Mouse (Mus musculus) kidney, postnatal 36 days (tissue): ENCODE data around the gene Gm10229.
"Not testable (repeated sequence)": the region's sequence is repeated elsewhere in the genome, so short reads cannot be mapped to it uniquely, and the experiment has no call there.

ENCODE experiments used
- DNase-seq, 2 experiments: peaks; one replicate each; pipeline ENCODE4 v3.0.0; 2021 to 2022; ENCODE audit warnings: mixed read lengths in 2 of 2

Gm10229 gene

DNA sequence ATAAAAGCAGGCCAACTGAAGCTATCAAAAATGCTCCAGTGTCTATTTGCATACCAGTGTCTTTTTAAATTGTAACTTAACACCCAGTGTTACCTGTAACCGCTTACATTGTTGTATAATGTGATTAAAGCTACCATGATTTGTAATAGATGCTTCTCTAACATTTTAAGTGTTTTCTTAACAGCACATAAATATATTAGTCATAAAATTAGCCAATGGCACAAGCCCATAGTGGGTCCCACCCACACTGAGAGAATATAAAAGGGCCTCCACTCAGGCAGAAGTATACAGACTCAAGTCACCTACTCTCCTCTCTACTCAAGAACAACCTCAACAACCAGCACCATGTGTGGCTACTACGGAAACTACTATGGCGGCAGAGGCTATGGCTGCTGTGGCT, at the start of gene Gm10229:
Gene Gm10229, plus strand, starts transcription at position 301 of the 400 bp plus-strand sequence.
- DNase-seq = not testable (repeated sequence)

- DNase-seq = no peak
Observed at GRCm38 (mm10) chr16:89010659-89011058, 4.4 kb upstream of the Gm10229 start, which contains the start of gene Krtap22-2. Gene Krtap22-2, minus strand, starts transcription at chr16:89010759.

- DNase-seq = no peak
Observed at GRCm38 (mm10) chr16:89013973-89014372, 1.1 kb upstream of the Gm10229 start.

GRCm38 (mm10) chr16:89031399-89031798, 16.3 kb downstream of the Gm10229 start, which contains the start of gene Krtap6-1:
Gene Krtap6-1, plus strand, starts transcription at chr16:89031699.
- not testable (repeated sequence) for DNase-seq

GRCm38 (mm10) chr16:89041372-89041771, 26.3 kb downstream of the Gm10229 start, which contains the start of gene Gm10228:
Gene Gm10228, minus strand, starts transcription at chr16:89041472.
- not testable (repeated sequence) for DNase-seq

- no peak for DNase-seq
Observed at GRCm38 (mm10) chr16:89047783-89048182, 32.7 kb downstream of the Gm10229 start, which contains the start of gene Krtap6-5. Gene Krtap6-5, minus strand, starts transcription at chr16:89047883.

GRCm38 (mm10) chr16:89063902-89064301, 48.8 kb downstream of the Gm10229 start, which contains the start of gene 1110025L11Rik:
Gene 1110025L11Rik, minus strand, starts transcription at chr16:89064002.
- DNase-seq = not testable (repeated sequence)
